Mouse (Mus musculus): Measurements from ENCODE around the gene Gm43518. TPM values are rescaled to one million over a fixed set of nuclear protein-coding genes. Genes with fewer than 3 reads are reported as not detected.

The Gm43518 gene
- total and polyA plus RNA-seq, 3 experiments = 0.27 TPM; not detected in 2

DNA sequence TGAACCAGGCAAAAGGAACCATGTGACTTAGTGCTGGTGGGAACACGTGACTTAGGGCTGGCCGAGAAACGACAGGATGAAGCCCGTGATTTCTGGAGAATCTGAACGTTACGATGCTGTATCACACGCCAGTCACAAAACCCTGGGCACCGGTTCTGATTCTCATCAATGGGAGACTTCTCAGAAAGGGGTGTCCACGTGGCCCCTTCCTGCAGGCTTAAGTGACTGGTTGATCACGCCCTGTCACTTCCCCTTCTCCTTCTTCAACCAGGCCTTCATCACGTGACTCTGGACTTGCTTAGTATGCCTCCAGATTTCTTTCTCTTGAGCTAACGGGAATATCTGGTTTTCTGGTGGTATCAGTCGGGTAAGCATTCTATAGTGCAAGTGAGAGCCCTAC is 29.9 kb upstream of the Gm43518 start:
- H3K36me3 ChIP-seq (replicated peaks) = no peaks in the 10 kb centered on the region
- no peaks in the 10 kb centered on the region for H3K9me3 ChIP-seq (replicated peaks)
- peaks cover 3% of the 10 kb centered on the region for H3K27me3 ChIP-seq (ENCODE audit: insufficient read depth, low read length)
- no peak for DNase-seq (ENCODE audit: low spot score)
- H3K4me3 ChIP-seq (ENCODE audit: low read depth, low read length) = no peak overlapping the region
- H3K4me1 ChIP-seq (ENCODE audit: insufficient read depth, low read depth, low read length) = peaks cover 25% of the 10 kb centered on the region
- TF ChIP-seq TAL1 (conservative IDR thresholded peaks at IDR 0.05; ENCODE audit: low read depth, low read length) (no peak), GATA1 (IDR thresholded peaks at IDR 0.05; ENCODE audit: borderline replicate concordance, low read length) (no peak), CTCF (IDR thresholded peaks at IDR 0.05; ENCODE audit: low read depth, low read length) (no peak)
- no peak for ATAC-seq (ENCODE audit: extremely low read depth, insufficient number of reproducible peaks, low FRiP score, poor library complexity, severe bottlenecking)

- Histone ChIP-seq H3K4me3 (ENCODE audit: low read depth, low read length) (no peak overlapping the region), H3K9me3 (replicated peaks) (no peaks in the 10 kb centered on the region), H3K4me1 (ENCODE audit: insufficient read depth, low read depth, low read length) (peaks cover 33% of the 10 kb centered on the region), H3K36me3 (replicated peaks) (peaks cover 13% of the 10 kb centered on the region), H3K27me3 (ENCODE audit: insufficient read depth, low read length) (peaks cover 3% of the 10 kb centered on the region)
- TF ChIP-seq GATA1 (IDR thresholded peaks at IDR 0.05; ENCODE audit: borderline replicate concordance, low read length) (no peak), POLR2AphosphoS5 (IDR thresholded peaks at IDR 0.05; ENCODE audit: insufficient replicate concordance, low read depth, low read length) (no peak), CTCF (IDR thresholded peaks at IDR 0.05; ENCODE audit: low read depth, low read length) (no peak), TAL1 (conservative IDR thresholded peaks at IDR 0.05; ENCODE audit: low read depth, low read length) (no peak), GATA2 (IDR thresholded peaks at IDR 0.05; ENCODE audit: borderline replicate concordance, low read depth, low read length) (no peak)
- ATAC-seq (ENCODE audit: extremely low read depth, insufficient number of reproducible peaks, low FRiP score, poor library complexity, severe bottlenecking) (no peak), DNase-seq (ENCODE audit: low spot score) (no peak)
These were observed 23.1 kb upstream of the Gm43518 start for GRCm38 (mm10) chr5:123904059-123904672.

- TF ChIP-seq GATA1 (IDR thresholded peaks at IDR 0.05; ENCODE audit: borderline replicate concordance, low read length) = no peak
- no peak for TF ChIP-seq POLR2AphosphoS5 (IDR thresholded peaks at IDR 0.05; ENCODE audit: insufficient replicate concordance, low read depth, low read length)
- no peak for TF ChIP-seq TAL1 (conservative IDR thresholded peaks at IDR 0.05; ENCODE audit: low read depth, low read length)
- no peak for TF ChIP-seq GATA2 (IDR thresholded peaks at IDR 0.05; ENCODE audit: borderline replicate concordance, low read depth, low read length)
- no peak for TF ChIP-seq CTCF (IDR thresholded peaks at IDR 0.05; ENCODE audit: low read depth, low read length)
- Histone ChIP-seq H3K9me3 (replicated peaks) (no peaks in the 10 kb centered on the region), H3K36me3 (replicated peaks) (peaks cover 34% of the 10 kb centered on the region), H3K4me3 (ENCODE audit: low read depth, low read length) (peak overlapping the region; percentile 95; the same call in 1 of the 2 replicates), H3K4me1 (ENCODE audit: insufficient read depth, low read depth, low read length) (peaks cover 41% of the 10 kb centered on the region), H3K27me3 (ENCODE audit: insufficient read depth, low read length) (no peaks in the 10 kb centered on the region; the same call in 1 of the 2 replicates)
- ATAC-seq (ENCODE audit: extremely low read depth, insufficient number of reproducible peaks, low FRiP score, poor library complexity, severe bottlenecking) (no peak), DNase-seq (ENCODE audit: low spot score) (no peak)
These were observed 20.9 kb upstream of the Gm43518 start for GRCm38 (mm10) chr5:123906146-123906975.

GRCm38 (mm10) chr5:123906976-123907630 is 20.1 kb upstream of the Gm43518 start, which contains the start of gene Denr:
Gene Denr (plus strand): TSS chr5:123907175.
- H3K9me3 ChIP-seq (replicated peaks) = no peaks in the 10 kb centered on the region
- peak; percentile 92 for DNase-seq (ENCODE audit: low spot score)
- no peaks in the 10 kb centered on the region for H3K27me3 ChIP-seq (ENCODE audit: insufficient read depth, low read length)
- peak within 1 kb of the TSS; percentile 95 for H3K4me3 ChIP-seq (ENCODE audit: low read depth, low read length)
- ATAC-seq (ENCODE audit: extremely low read depth, insufficient number of reproducible peaks, low FRiP score, poor library complexity, severe bottlenecking) = peak; percentile 92
- TF ChIP-seq GATA1 (IDR thresholded peaks at IDR 0.05; ENCODE audit: borderline replicate concordance, low read length) = no peak
- TF ChIP-seq POLR2AphosphoS5 (IDR thresholded peaks at IDR 0.05; ENCODE audit: insufficient replicate concordance, low read depth, low read length) = no peak
- TF ChIP-seq GATA2 (IDR thresholded peaks at IDR 0.05; ENCODE audit: borderline replicate concordance, low read depth, low read length) = no peak
- TF ChIP-seq TAL1 (conservative IDR thresholded peaks at IDR 0.05; ENCODE audit: low read depth, low read length) = no peak
- TF ChIP-seq CTCF (IDR thresholded peaks at IDR 0.05; ENCODE audit: low read depth, low read length) = peak; percentile 81
- peaks cover 41% of the 10 kb centered on the region for H3K36me3 ChIP-seq (replicated peaks)
- H3K4me1 ChIP-seq (ENCODE audit: insufficient read depth, low read depth, low read length) = peaks cover 41% of the 10 kb centered on the region

- H3K4me1 ChIP-seq (ENCODE audit: insufficient read depth, low read depth, low read length) = peaks cover 41% of the 10 kb centered on the region
- H3K4me3 ChIP-seq (ENCODE audit: low read depth, low read length) = peak overlapping the region; percentile 95
- TF ChIP-seq GATA1 (IDR thresholded peaks at IDR 0.05; ENCODE audit: borderline replicate concordance, low read length) (no peak), CTCF (IDR thresholded peaks at IDR 0.05; ENCODE audit: low read depth, low read length) (no peak), TAL1 (conservative IDR thresholded peaks at IDR 0.05; ENCODE audit: low read depth, low read length) (no peak), POLR2AphosphoS5 (IDR thresholded peaks at IDR 0.05; ENCODE audit: insufficient replicate concordance, low read depth, low read length) (no peak)
- no peaks in the 10 kb centered on the region for H3K27me3 ChIP-seq (ENCODE audit: insufficient read depth, low read length)
- H3K9me3 ChIP-seq (replicated peaks) = no peaks in the 10 kb centered on the region
- H3K36me3 ChIP-seq (replicated peaks) = peaks cover 46% of the 10 kb centered on the region
- DNase-seq (ENCODE audit: low spot score) (peak; percentile 31), ATAC-seq (ENCODE audit: extremely low read depth, insufficient number of reproducible peaks, low FRiP score, poor library complexity, severe bottlenecking) (no peak)
These were observed 19.6 kb upstream of the Gm43518 start for GRCm38 (mm10) chr5:123907631-123907977.

DNA sequence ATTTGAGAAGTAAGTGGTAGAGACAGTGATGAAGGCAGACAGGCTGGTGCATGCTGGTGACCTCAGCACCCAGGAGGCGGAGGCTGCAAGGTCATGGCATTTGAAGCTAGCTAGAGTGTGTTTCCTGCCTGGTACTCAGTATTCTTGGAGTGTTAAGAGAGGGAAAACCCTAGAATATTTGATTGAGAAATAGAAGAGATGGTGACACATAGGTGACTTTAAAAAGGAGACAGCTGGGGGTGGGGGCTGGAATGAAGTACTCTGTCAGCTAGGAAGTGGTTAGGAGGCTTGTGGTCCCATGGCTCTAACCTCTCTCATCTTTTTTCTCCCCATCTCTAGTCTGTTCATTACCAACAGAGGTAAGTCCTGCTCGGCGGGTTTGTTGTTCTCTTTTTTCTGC is 12.4 kb upstream of the Gm43518 start:
- no peak for ATAC-seq (ENCODE audit: extremely low read depth, insufficient number of reproducible peaks, low FRiP score, poor library complexity, severe bottlenecking)
- TF ChIP-seq TAL1 (conservative IDR thresholded peaks at IDR 0.05; ENCODE audit: low read depth, low read length) = no peak
- no peak for TF ChIP-seq GATA1 (IDR thresholded peaks at IDR 0.05; ENCODE audit: borderline replicate concordance, low read length)
- no peak for TF ChIP-seq POLR2AphosphoS5 (IDR thresholded peaks at IDR 0.05; ENCODE audit: insufficient replicate concordance, low read depth, low read length)
- TF ChIP-seq CTCF (IDR thresholded peaks at IDR 0.05; ENCODE audit: low read depth, low read length) = no peak
- TF ChIP-seq GATA2 (IDR thresholded peaks at IDR 0.05; ENCODE audit: borderline replicate concordance, low read depth, low read length) = no peak
- peaks cover 90% of the 10 kb centered on the region for H3K36me3 ChIP-seq (replicated peaks)
- peaks cover 13% of the 10 kb centered on the region for H3K4me1 ChIP-seq (ENCODE audit: insufficient read depth, low read depth, low read length)
- H3K9me3 ChIP-seq (replicated peaks) = no peaks in the 10 kb centered on the region
- DNase-seq (ENCODE audit: low spot score) = no peak
- H3K27me3 ChIP-seq (ENCODE audit: insufficient read depth, low read length) = no peaks in the 10 kb centered on the region
- no peak overlapping the region for H3K4me3 ChIP-seq (ENCODE audit: low read depth, low read length)

Measured in G1E (cell line).